Mouse (Mus musculus) kidney, postnatal 14 days (tissue): ENCODE measurements around the gene 1110017D15Rik.

Source experiments
- DNase-seq: peaks from one replicate; pipeline ENCODE4 v3.0.0; 2022; ENCODE audit warnings: mixed read lengths

The 1110017D15Rik gene

GRCm38 (mm10) chr4:41507998-41508397 is 9.1 kb downstream of the 1110017D15Rik start:
- DNase-seq, result no peak

GRCm38 (mm10) chr4:41507326-41507924 is 9.7 kb downstream of the 1110017D15Rik start:
- no peak for DNase-seq

GRCm38 (mm10) chr4:41506906-41507305 is 10.2 kb downstream of the 1110017D15Rik start:
- peak; percentile 93 for DNase-seq

GRCm38 (mm10) chr4:41506156-41506555 is 11.0 kb downstream of the 1110017D15Rik start:
- DNase-seq, result peak; percentile 77

GRCm38 (mm10) chr4:41505131-41505551 is 12.0 kb downstream of the 1110017D15Rik start:
- peak; percentile 33 for DNase-seq

GRCm38 (mm10) chr4:41504325-41504724 is 12.8 kb downstream of the 1110017D15Rik start:
- DNase-seq, result no peak

- peak; percentile 99 for DNase-seq
Measured at GRCm38 (mm10) chr4:41502986-41503412, 14.1 kb downstream of the 1110017D15Rik start, which contains the start of gene AI464131. Gene AI464131, minus strand, starts transcription at chr4:41503076.

GRCm38 (mm10) chr4:41502171-41502940 is 14.8 kb downstream of the 1110017D15Rik start:
- DNase-seq, result no peak

- peak; percentile 65 for DNase-seq
Measured at GRCm38 (mm10) chr4:41500787-41501186, 16.3 kb downstream of the 1110017D15Rik start.

- DNase-seq, result no peak
Measured at GRCm38 (mm10) chr4:41499619-41500018, 17.5 kb downstream of the 1110017D15Rik start.

GRCm38 (mm10) chr4:41498921-41499391 is 18.2 kb downstream of the 1110017D15Rik start:
- peak; percentile 79 for DNase-seq

GRCm38 (mm10) chr4:41497995-41498845 is 18.9 kb downstream of the 1110017D15Rik start:
- no peak for DNase-seq

- no peak for DNase-seq
Measured at GRCm38 (mm10) chr4:41497579-41497978, 19.6 kb downstream of the 1110017D15Rik start.

GRCm38 (mm10) chr4:41497046-41497445 is 20.1 kb downstream of the 1110017D15Rik start:
- peak; percentile 66 for DNase-seq

- no peak for DNase-seq
Measured at GRCm38 (mm10) chr4:41495850-41496249, 21.3 kb downstream of the 1110017D15Rik start.

GRCm38 (mm10) chr4:41495076-41495475 is 22.1 kb downstream of the 1110017D15Rik start:
- DNase-seq, result no peak

- DNase-seq, result peak; percentile 71
Measured at GRCm38 (mm10) chr4:41494378-41494777, 22.8 kb downstream of the 1110017D15Rik start.

- DNase-seq, result no peak
Measured at GRCm38 (mm10) chr4:41493464-41494116, 23.5 kb downstream of the 1110017D15Rik start.

- no peak for DNase-seq
Measured at GRCm38 (mm10) chr4:41492951-41493350, 24.2 kb downstream of the 1110017D15Rik start.

GRCm38 (mm10) chr4:41481601-41482017 is 35.5 kb downstream of the 1110017D15Rik start:
- peak; percentile 85 for DNase-seq

- DNase-seq, result no peak
Measured at GRCm38 (mm10) chr4:41480254-41480653, 36.9 kb downstream of the 1110017D15Rik start.

- DNase-seq, result peak; percentile 50
Measured at GRCm38 (mm10) chr4:41479456-41479804, 37.7 kb downstream of the 1110017D15Rik start.
